Mouse (Mus musculus) testis, postnatal 14 days (tissue): ENCODE measurements around the gene Gm498.

ENCODE experiments used
- DNase-seq: peaks from one replicate; pipeline ENCODE4 v3.0.0; 2021; ENCODE audit warnings: low spot score

Gm498 gene

DNA sequence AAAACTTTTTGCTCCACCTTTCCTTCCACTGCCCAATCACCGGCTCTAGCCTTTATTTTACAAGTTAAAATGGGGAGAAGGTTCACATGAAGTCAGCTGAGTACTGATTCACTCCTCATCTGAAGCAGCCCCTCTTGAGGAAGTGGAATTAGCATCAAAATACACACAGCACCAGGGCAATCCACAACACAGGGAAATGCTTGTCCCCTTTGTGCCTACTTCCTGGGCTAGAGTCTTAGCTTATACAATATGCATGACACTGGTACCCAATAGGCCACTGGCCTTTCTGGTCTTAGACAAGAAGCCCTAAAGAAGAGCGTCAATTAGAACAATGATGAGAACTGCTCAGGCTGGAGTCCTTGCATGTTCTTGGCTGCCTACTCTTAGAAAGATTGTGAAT is 25.7 kb downstream of the Gm498 start:
- DNase-seq: no peak

GRCm38 (mm10) chr7:143900667-143901066 is 34.0 kb downstream of the Gm498 start:
- DNase-seq: no peak

- no peak for DNase-seq
Measured at GRCm38 (mm10) chr7:143905176-143905575, 38.5 kb downstream of the Gm498 start.

DNA sequence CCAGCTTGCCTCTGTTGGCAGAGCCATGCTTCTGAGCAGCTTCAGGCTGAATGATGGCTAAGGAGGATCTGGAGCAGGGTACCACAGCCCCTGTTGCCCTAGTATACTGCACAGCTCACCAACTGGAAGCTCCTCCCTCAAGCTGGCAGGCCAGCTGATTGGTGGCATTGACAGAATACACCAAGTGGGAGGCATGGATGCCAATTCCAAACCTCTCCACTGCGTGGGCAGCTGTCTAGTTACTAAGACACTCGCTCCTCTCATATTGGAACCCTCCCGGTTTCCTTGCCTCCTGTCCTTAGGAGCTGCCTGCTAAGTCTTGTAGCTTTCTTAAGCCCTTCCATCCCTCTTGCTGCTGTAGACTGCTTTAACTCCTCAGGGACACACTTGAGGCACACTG is 39.0 kb downstream of the Gm498 start:
- DNase-seq: no peak

GRCm38 (mm10) chr7:143913611-143914010 is 47.0 kb downstream of the Gm498 start:
- no peak for DNase-seq

DNA sequence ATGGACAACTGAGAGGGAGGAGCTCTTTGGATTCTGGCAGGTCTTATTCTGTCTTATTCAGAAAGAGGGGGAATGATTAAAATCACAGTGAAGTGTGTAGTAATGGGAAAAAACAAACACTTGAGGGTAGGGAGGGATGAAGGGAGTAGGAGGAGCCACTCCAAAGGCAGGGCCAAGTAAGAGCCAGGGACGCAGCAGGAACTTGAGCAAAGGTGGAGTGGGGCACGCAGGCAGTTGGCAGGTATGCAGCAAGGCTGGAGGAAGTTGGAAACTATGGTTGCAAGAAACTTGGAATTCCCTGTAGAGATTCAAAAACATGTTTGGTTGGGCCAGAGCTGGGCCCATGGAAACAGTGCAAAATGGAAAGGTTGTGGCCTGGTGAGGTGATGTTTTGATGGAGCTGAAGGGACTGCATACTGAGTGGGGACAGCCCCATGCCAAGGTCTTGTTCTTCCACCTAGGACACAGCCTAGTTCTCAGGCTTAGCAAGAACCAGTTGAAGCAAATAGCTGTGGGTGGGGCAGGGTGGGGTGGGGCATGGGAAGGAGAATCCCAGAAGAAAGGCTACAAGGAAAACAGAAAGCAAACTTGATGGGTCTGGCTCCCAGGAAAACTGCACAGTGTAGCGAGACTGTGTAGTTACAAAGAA is 52.5 kb downstream of the Gm498 start:
- no peak for DNase-seq

GRCm38 (mm10) chr7:143929899-143930298 is 63.3 kb downstream of the Gm498 start:
- DNase-seq: no peak

- no peak for DNase-seq
Measured at GRCm38 (mm10) chr7:143938647-143939046, 72.0 kb downstream of the Gm498 start.

DNA sequence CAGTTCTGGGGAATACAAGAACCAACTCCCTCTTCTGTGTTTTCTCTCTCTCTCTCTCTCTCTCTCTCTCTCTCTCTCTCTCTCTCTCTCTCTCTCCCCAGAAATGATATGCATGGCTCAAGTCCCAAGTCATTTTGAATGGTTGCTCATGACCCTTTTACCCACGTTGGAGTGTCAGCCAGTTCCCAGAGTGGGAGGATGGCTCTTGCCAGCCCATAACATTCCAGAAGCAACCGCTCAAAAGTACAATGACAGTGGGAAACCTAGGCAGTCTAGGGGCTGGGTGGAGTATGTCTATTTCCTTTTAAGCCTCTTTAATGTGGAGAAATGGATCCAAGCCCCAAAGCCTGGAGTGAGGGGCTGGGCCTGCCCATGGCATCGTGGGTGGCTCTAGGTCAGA is 72.8 kb downstream of the Gm498 start:
- no peak for DNase-seq

GRCm38 (mm10) chr7:143942941-143943691 is 76.5 kb downstream of the Gm498 start:
- no peak for DNase-seq

- no peak for DNase-seq
Measured at GRCm38 (mm10) chr7:143944421-143944980, 77.9 kb downstream of the Gm498 start.
